Mouse (Mus musculus) lung, postnatal 36 days (tissue): ENCODE measurements around the gene Eno4.
"Not testable (repeated sequence)": the region's sequence is repeated elsewhere in the genome, so short reads cannot be mapped to it uniquely, and the experiment has no call there.

Source experiments
- DNase-seq: peaks from one replicate; pipeline ENCODE4 v3.0.0; 2022; ENCODE audit warnings: mixed read lengths

Gene Eno4

GRCm38 (mm10) chr19:58942841-58943828 lies at the start of gene Eno4, which contains the start of gene Hspa12a:
Eno4 (plus strand) TSS chr19:58943425.
Hspa12a (minus strand) TSS chr19:58943654.
- DNase-seq = peak; percentile 96

- no peak for DNase-seq
These were observed 47.0 kb upstream of the Eno4 start for GRCm38 (mm10) chr19:58896216-58896615.

DNA sequence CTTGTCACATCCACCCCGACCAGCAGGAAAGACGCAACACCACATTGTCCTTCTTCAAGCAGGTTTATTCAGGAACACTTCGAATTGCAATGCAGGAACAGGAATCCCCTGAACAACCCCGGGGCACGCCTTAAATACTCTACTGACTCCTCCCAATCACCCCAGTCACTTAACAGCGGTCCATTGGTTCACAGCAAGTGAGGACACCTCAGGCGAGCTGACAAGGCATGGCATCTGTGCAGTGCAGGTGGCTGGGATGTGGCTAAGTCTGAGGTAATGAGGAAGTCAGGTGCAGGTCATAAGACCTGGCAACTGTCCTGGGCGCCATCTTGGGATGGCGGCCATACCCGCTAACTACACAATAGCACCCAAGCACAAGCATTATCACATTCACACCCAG lies 42.8 kb upstream of the Eno4 start:
- not testable (repeated sequence) for DNase-seq

DNA sequence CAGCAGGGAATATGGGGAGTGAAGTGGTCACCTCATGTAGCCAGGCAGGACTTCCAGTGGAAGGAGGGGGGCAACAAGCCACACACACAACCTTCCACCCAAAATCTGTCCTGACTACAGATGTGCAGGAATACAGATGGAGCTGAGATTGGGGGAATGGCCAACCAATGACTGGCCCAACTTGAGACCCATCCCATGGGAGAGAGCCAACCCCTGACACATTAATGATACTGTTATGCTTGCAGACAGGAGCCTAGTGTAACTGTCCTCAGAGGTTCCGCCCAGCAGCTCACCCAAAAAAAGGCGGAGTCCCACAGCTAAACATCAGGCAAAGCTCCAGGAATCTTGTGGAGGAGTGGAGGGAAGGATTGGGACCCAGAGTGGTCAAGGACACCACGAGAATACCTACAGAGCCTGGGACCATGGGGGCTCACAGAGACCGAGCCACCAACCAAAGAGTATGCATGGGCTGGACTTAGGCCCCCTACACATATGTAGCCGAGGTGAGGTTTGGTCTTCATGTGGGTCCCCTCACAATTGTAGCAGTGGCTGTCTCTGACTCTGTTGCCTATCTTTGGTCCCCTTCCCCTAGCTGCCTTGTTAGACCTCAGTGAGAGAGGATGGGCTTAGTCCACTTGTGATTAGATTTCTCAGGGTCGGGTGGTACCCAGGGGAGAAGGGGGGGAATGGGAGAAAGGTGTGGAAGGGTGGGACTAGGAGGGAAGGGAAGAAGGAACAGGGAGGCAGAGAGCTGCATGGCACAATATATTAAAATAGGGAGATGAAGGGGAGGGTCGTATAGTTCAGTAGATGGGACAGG lies 39.9 kb upstream of the Eno4 start:
- DNase-seq = no peak

GRCm38 (mm10) chr19:58903899-58904327 lies 39.3 kb upstream of the Eno4 start:
- DNase-seq = peak; percentile 93

- no peak for DNase-seq
These were observed 36.5 kb upstream of the Eno4 start for GRCm38 (mm10) chr19:58906685-58907084.

GRCm38 (mm10) chr19:58908018-58908417 lies 35.2 kb upstream of the Eno4 start:
- DNase-seq = no peak

DNA sequence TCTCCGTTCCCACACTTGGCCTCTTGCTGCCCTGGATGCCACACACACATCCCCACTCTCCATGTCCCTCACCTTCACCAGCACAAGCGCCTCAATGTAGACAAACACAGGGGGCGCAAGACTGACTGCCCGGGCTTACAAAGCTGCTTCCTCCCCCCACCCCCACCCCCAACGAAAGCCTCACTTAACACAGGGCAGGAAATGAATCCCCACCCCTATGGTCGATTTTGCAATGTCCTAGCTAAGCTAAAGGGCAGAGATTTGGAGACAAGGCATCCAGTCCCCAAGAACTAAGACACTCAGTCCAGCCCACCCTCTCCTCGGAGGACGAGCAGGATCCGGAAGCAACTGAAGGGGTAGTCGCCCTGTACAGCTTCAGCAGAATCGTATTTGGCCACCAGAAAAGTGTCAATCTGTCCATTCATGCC lies 32.3 kb upstream of the Eno4 start:
- DNase-seq = peak; percentile 46

DNA sequence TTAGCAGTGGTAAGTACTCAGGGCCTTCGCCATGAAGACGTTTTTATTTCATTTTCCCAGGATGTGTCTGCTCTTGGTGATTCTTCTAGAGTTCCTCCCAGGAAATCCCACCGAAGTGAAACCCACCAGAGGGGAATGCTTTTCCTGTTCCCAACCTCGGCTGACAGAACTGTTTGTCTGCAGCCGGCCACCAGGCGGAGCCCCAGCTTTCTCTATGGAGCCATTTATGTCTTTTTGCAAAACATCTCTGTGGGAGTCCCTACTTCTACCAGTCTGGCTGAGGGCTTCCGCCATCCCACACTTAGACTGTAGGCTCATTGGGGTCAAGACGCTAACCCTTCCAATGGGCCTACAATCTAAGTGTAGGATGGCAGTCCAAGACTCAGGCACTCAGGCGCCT lies 31.8 kb upstream of the Eno4 start:
- DNase-seq = peak; percentile 79

DNA sequence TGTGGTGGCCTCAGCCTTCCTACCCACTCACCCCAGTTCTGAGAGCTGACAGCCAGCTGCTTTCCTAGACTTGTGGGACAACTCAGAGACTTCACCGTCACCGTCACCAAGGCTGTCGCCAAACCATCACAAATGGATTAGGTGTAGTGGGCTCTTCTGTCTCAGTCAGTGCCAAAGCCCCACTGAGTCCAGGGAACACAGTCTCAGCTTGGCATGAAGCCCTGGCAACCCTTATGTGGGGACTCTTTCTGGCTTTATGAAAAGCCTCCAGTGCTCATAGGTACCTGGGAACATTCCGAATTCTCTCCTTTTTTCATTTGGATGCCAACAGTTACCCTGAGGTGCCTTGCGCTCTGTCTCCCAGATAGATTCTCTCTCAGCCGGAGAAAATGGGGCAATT lies 29.9 kb upstream of the Eno4 start:
- no peak for DNase-seq

- peak; percentile 22 for DNase-seq
These were observed 24.6 kb upstream of the Eno4 start for GRCm38 (mm10) chr19:58918597-58918996.

DNA sequence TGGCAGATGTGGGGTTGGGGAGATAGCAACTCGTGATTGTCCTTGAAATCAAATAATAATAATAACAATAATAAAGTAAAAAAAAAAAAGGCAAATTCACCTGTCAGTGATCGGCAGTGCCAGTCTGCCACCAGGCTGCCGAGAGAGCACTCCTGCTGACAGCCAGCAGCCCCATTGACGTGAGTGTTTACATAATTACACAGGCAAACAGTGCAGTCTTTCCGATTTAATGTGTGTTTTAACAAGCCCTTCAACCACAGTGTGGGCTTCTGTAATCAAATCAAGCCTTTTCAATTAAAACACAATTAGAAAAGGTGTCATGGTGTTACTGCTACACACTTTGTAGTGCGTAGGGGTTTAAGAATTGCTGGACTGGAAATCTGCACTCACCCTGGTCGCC lies 24.1 kb upstream of the Eno4 start:
- DNase-seq = peak; percentile 41

DNA sequence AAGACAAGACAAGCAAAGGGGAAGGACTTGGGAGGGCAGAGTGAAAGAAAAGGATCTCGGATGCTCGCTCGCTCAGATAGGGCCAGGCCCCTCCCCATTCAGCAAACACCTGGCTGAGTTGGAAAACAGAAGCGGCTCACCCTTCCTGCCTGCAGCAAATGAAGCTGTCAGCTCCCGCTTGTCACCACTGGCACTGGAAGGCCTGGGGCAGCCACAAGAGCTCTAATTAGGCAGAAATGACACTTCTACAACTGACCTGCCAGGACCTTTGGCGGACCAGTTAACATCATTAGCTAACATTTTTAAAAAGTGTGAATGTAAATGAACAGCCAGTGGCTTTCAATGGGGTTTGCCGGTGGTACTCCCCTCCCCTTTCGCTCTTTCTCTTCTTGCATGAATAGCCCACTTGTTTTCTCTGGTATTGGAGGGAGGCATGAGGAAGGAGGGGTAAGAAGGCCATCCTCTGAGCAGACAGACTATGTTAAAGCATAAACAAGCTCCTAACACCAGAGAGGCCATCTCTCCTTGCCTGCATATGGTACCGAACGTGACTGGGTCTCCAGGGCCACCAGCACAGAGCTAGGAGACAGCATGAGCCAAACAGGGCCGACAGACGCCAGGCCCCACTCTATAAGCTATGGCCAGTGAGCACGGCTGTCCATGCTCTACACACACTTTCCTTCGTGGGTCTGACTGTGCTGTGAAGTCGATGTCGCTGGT lies 12.0 kb upstream of the Eno4 start:
- DNase-seq = no peak

DNA sequence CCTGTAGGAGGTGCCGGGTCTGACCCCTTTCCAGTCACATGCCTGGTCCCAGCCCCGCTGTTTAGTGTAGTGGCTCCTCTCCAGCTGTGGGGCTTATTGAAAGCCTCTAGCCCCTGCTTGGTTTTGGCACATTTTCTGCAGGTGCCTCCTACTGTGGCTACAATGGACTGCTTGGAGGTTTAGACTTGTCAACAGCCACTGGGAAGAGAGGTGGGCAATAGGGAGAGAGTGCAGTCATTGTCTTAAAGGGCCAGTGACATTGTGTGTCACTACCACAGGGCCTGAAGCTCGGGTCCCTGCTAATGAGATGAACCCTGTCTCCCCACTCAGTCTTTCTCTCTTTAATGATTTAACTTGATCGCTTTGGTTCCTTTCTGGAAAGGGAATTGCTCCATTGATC lies 10.2 kb upstream of the Eno4 start:
- DNase-seq = no peak

DNA sequence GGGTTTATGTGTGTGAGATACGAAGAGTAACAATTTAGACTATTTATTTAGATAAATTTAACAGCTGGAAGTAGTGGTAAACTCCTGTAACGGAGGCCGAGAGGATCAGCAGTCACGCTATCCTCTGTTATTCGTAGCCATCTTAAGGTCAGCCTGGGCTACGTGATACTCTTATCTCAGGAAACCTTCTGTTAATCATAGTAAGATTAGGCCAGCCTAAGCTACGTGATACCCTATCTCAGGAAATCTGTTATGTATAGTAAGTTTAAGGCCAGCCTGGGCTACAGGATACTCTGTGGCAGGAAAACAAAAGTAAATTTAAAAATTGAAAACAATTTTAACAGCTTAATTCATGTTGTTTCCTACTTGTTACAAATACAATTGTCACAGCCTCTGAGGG lies 2.7 kb downstream of the Eno4 start:
- DNase-seq = no peak

GRCm38 (mm10) chr19:58951521-58951920 lies 8.3 kb downstream of the Eno4 start:
- DNase-seq = no peak

DNA sequence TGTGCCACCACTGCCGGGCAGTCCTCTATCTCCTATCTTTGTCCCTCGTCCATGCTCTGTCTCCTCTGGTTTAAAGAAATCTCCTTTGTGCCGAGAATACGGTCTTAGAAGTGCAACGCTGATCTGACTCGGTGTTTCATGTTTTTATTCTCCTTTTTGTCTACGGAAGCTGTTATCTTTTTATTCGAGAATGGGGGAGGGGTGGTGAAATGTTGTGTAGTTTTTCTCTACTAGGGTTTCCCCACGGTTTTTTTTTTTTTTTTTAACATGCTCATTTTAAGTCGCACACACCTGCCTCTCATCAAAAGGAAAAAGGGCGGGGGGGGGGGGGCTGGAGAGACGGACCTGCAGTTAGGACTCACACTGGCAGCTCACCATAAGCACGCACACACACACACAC lies 9.0 kb downstream of the Eno4 start:
- no peak for DNase-seq

DNA sequence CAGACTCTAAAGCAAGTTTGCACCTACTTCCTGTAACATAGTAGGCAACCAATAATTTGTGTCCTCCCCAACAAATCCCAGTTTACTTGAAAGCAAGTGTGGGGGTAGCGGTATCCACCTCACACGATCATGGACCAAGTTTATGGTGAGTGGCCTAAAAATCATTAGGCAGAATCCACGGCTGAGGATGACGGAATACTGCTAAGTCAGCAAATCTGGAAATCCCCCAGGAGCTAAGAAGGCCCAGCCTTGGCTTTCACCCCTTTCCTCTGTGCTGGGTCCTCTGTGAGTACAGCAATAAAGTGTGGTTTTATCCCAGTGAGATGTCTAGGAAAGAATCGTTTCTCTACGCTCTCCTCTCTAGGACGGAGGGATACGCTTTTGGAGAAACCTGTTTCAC lies 11.6 kb downstream of the Eno4 start:
- DNase-seq = no peak

DNA sequence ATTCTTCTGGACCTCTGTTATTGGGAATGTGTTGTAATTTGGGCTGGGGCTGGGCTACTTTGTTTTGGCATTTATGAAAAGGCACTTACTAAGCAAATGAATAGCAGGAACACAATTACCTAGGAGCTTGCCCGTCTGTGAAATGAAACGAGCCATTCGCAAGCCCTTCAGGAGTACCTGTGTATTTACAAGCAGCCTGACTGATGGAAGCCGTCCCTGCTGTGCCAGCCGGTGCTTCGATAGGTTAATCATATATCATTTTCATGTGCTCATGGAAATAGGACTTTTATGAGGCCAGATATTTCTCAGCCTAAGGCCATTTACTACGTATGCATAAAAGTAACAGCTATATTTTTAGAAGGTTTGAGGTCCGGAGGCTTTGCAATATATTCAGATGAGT lies 19.8 kb downstream of the Eno4 start:
- DNase-seq = no peak

GRCm38 (mm10) chr19:58968731-58969506 lies 25.7 kb downstream of the Eno4 start:
- DNase-seq = no peak

GRCm38 (mm10) chr19:58970826-58971225 lies 27.6 kb downstream of the Eno4 start:
- no peak for DNase-seq

DNA sequence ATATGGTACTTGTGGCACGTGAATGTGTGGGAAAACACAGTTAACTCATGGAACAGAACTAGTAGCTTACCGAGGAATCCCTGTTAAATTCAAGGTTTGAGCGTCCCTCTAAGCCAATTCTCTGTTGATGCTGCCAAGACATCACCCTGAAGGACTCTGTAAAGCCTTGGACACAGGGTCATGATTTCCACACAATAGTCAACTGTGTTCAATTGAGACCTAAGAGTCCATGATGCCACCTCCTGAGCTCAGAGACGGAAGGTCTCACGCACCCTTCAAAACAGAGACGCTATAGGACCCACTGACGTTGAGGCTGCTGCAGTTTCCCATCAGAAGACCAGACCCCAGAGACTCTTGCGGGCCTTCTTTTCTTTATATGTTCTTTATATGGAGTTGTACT lies 30.9 kb downstream of the Eno4 start:
- DNase-seq = no peak
